Mouse (Mus musculus): ENCODE measurements at regions not wholly inside any gene's neighbourhood (a gene's known extent, or its start where the extent isn't known, plus 50 kb on each side); places are given as distances from the start of the nearest gene placed in this dataset.
A peak's percentile ranks its signal among the peaks of the same experiment; 100 is the strongest.

DNA sequence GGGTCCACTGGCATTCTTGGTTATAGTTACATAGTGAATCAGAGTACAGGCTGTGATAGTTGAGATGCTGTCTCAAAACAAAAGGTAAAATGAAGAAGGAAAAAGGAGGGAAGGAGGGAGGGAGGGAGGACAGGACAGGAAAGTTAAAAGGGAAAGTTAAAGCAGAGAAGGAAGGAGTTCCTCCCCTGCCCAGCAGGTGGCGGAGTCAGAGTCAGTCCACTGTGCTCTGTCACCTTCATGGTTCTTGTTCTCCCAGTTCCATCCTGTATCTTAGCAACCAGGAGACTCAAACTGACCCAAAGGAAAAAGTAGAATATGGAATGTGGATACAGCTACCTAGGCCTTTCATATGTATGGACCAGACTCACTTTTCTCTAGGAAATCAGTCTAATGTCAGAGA, 288.3 kb downstream of the Pdcd6ip start:
- no peak for DNase-seq

DNA sequence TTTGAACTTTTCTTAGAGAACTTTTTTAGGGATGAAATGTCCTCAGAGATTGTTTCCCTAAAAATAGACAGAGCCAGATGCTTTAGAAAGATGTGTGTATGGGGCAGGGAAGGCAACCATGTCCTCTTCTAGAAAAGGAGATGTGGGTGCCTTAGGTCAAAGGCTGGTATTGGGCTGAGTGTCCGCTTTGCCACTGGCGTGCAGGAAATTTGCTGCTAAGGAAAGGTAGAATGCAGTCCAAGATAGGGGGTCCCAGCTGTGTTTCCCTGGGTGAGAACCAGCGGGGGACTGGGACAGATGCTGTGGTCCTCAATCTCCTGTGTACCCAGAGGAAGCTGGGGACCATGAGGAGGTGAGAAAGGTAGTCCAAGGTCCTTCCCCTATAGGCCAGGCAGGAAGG, 291.0 kb downstream of the Pdcd6ip start:
- DNase-seq, result no peak

DNA sequence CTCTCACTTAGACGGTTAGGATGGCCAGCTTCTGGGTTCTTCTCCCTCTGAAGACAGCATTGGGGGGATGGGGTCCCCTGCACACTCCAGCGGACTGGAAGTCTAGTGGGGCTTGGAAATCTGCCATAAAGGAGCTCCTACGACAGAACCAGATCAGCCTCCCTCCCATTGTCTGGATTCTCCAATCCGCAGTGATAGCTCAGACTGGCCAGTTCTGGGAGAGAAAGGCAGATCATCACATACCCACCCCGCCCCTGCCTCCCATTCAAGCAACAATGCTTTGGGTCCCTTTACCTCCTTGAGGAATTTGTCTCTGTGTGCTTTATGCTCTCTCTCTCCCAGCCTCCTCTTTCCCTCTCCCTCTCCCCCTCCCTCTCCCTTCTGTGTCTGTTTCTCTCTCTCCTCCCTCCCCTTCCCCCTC, 292.5 kb downstream of the Pdcd6ip start:
- peak; percentile 60 for DNase-seq

DNA sequence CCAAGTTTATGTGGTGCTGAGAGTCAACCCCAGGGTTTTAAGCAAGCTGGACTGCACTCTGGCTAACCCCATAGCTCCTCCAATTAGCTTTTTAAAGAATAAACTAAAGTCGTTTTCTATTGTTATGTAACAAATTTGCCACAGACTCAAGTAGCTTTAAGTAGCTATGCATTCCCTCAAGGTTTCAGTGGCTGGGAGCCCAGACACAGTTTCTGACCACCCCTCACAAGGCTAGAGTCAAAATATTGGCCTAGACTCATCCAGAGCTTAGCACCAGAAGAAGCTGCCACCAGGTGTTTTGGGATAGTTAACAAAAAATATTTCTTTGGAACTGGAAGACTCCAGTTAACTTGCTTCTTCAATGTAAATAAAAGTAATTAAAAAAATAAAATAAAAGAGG, 293.4 kb downstream of the Pdcd6ip start:
- no peak for DNase-seq

DNA sequence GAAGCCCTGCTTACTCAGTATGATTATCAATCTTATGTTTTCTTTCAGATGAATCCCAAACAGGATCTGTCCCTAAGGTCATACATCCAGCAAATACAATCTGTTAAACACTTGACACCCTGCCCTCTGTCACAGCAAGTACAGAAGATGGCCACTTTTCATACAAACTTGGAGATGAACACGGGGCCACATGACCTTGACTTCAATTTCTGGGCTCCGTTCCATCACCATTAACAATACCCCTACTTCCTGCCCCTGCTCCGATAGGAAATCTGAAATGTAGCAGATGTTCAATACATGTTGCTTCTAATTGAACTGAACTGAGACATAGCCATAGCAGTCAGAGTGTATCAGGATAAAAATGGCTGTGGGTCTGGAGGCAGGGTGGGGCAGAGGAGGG, 294.2 kb downstream of the Pdcd6ip start:
- peak; percentile 9 for DNase-seq

DNA sequence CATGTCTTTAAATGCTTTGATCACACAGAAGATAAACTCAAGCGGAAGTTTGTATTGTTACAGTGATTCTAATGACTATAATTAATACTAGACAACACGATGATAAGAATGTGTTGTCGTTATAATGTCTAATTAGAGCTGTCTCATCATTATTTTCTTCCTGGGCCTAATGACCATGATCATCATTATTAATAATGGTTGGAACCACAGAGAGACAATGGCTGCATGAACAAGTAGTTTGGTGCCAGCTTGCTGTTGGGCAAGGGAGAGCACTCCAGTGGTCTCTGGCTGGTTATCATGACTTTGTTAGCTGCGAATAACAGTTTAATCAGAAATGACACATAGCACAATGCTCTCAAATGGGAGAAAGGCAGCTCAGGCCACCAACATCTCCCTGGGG, 296.4 kb downstream of the Pdcd6ip start:
- DNase-seq, result peak; percentile 97

DNA sequence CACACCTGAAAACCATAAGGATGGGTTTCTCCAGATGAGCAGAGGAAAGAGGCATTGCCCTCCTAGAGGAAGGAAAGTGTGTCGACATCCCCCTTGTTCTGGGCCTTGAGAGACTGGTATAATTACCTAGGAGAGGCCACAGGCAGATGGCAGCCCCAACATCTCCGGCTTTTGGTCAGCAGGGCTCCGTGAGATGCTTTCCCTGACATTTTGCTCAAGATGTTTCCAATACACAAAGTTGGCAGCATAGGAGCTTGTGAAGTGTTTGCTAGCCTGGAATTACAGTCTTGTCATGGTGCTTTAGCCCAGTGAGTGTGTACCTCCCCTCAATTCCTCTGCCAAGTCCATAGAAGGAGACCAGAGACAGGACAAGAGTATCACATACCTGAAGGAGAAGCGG, 299.5 kb downstream of the Pdcd6ip start:
- DNase-seq, result no peak

DNA sequence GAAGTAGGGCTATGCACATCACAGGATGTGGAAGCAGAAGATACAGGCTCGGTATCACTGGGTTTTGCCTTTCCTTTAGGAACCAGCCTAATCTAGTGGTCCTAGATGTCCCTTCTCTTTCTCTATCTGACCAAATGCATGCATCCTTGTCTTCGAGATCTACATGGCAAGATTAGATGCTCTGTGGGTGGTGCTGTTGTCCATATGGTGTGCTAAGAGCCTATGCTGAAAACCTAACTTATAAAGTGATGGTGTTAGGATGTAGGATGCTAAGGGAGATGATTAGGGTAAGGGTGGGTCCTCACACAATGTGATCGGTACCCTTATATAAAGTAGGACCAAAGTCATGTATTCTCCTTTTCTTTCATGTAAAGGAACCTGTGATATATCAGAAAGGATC, 313.7 kb downstream of the Pdcd6ip start:
- DNase-seq, result no peak

DNA sequence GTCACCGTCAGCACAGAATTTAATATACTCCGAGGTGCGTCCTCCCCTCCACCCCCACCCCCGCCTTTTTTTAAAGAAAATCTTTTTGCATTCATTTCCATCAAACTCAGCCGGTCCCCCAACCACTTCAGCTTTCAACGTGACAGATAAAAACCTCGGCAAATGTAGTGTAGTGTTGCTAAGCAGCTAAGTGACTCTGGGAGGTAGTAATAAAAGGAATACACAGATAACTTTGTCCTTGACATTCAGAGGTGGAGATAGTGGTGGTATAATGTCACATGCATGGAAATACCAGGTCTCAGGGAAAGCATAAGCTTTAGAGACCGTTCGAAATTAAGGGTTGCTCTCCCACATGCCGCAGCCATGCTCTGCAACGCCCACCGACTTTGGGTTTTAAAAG, 320.7 kb downstream of the Pdcd6ip start:
- no peak for DNase-seq

DNA sequence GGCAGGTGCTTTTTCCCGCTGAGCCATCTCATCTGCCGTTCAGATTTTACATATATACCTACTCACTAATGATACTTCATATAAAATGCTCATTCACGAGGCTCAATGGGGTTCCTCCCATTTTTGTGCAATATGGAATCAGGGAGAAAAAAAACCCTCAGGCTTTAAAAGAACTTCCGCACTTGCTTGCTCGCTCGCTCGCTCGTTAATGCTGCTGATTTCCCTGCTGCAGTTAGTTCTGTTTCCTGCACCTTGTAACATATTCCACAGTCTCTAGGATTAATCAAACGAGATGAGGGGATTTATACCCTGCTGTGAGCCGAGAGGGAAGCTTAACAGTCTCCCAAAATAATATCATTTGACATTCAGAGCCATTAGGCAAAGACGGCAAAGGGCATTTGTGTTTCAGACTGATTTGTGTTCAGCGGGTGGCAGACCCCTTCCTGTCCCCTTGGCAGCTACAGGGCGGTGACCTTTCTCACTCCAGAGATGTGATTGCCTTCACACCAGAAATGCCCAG, 326.4 kb downstream of the Pdcd6ip start:
- DNase-seq, result peak; percentile 40

DNA sequence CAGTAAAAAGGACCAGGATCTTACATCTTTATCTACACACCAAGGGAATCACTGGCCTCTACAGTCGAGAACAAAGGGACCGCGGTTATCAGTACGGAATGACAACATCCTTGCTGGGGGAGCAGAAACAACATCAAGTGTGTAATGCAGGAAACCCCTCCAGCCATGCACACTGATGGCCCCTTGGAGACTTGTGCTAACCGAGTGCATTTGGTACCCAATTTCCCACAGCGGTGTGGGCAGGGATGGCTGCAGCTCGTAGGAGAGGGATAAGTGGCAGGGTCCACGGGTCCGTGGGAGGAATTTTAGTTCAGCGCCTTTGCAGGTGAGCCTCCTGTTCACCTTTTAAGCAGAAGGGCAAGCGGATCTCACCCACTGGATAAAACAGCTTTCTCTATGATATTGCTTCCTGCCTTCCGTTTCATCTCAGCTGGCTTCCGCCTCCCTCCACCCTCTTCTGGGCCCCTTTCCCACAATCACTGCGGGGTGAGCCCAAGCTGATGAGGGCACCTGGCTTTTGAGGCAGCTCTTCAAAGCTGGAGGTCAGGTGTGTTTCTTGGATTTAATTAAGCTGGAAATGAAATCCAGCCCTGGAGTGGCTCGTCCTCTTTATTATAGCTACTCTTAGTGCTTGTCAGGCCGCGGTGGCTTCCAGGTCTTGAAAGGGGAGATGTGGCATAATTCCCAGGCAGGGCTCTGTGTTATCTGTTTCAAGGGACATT, 327.5 kb downstream of the Pdcd6ip start:
- DNase-seq, result peak; percentile 19

DNA sequence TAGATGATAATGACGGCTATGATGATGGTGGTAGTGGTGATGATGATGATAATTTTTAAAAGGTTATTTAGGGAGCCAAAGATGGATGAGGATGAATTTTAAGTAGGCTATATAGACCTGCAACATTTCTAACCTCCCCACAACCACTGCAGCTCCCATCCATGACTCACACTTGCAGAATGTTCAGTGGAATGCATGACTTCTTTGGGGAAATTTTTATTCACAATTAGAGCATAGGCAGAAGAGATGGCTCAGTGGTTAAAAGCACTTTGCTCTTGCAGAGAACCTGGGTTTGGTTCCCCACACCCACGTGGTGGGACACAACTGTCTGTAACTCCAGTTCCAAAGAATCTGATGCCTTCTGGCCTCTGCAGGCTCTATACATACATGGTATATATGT, 329.5 kb downstream of the Pdcd6ip start:
- DNase-seq, result no peak

DNA sequence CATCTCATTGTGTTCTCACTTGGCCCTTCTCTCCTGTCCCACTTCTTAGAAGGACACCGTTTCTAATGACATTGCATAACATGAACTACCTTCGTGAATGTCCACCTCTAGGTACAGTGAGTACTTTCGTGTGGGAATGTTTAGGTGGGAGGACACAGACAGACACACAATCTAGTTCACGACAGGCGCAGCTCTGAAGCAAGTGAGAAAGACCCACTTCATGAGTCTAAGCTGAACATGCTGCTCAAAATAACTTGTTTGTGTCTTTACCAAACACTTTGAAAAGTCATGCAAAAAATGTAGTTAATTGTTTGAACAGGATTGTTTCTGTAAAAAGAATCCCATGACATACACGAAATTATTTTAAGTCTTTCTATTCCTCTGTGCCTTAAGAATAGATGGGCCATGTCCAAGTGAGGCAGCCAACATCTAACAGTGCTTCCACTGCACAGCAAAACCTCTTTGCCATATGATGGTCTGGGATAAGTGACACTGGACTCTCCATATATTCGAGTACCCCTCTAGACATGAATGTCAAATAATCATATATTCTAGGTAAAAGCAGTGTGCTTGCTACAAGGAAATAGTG, 336.2 kb downstream of the Pdcd6ip start:
- DNase-seq, result no peak

DNA sequence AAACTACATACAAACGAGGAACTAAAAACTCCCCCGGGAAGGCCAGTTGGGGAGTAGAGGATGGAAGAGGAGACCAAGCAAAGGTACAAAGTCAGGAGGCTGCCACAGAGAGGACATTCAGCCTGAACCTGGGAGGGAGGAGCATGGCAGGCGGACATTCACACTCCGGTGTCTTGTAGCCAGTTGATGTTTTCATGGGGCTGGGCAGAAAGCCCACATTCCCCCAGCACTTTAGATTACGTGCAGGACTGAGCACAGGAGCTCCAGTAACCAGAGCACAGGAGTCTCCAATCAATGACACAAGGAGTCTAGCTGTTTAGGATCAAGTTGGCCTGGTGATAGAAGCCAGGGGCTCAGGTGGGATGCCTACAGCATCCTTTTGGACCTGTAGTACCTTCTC, 360.1 kb downstream of the Pdcd6ip start:
- no peak for DNase-seq

DNA sequence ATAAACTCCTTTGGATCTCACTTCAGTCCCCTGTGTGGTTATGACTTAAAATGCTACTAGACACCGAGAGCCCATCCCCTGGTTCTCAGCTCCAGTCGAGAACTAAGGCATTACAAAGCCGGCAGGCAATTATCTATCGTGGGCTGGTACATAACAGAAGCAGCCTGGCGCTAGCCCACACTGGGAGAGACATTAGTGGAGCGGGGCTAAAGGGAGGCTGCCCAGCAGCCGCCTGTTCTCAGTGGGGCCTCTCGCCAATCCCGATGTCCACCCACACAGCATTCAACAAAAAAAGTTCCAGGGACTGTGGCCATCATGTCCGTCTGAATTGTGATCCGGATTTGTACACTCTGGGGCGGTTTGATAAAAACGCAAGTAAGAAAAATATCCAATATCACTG, 361.5 kb downstream of the Pdcd6ip start:
- peak; percentile 22 for DNase-seq

DNA sequence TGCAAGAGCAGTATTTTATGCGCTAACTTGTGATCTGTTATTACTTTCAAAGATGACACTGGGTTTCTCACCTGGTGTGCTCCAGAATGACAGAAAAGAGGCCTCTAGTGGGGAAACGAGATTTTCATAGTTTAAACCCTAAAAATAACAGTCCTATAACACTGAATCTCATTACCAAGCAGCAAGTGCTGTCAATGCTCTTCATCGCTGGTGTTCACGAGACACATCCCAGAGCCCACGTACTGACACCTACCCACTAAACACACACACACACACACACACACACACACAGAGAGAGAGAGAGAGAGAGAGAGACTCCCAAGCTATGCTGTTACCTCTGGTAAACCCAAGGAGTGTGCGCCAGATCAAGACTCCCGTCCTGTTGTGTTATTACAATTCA, 365.9 kb downstream of the Pdcd6ip start:
- DNase-seq, result no peak

DNA sequence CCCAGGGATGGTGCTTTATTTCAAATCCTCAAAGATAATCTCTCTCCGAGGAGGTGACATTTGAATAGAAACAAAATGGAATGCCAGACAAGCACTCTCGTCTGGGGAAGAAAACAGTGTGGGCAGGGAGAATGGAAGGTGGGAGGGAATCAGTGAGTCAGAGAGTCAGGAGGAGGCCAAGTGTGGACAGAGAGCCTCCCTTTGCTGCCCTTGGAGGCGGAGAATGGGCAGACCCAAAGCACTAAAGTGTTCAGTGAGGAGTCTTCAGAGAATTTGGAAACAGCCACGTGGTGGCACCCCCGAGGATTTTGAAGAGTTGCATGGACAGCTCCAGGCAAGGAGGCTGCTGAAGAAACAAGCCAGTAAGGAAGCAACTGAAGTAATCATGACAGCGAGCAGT, 367.2 kb downstream of the Pdcd6ip start:
- no peak for DNase-seq

DNA sequence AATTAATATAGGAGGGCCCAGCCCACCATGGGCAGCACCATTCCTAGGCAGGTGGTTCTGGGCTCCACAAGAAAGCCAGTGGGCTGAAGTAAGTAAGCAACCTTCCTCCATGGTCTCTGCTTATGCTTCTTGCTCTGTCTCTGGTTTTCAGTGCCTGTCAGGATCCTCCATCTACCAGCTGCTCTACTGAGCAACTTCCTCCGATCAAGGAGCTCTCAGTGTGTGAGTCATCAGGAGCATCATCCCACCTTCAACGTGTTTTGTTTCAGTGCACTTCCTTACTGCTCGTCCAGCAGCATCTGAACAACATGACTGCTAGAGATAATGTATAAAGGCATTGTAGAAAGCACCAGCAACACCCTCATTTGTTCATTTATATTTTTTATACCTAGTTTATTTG, 368.0 kb downstream of the Pdcd6ip start:
- DNase-seq, result no peak

DNA sequence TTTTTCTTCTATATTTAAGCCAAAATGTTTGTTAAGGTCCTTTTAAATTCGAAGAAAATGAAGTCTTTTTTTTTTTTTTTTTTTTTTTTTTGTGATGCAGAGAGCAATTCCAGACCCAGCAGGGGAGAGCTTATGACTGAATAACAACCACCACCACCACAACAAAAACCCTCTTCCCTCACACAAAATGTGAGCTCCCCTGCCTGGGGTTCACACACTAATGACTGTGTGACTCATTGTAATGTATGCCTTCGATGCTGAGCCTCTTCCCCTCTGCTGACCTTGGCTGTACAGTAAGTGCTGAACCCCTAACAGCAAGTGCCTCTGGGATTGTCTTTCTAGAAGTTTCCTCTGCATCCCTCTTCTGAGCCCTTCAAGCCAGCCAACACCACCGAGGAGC, 383.6 kb downstream of the Pdcd6ip start:
- DNase-seq, result no peak

DNA sequence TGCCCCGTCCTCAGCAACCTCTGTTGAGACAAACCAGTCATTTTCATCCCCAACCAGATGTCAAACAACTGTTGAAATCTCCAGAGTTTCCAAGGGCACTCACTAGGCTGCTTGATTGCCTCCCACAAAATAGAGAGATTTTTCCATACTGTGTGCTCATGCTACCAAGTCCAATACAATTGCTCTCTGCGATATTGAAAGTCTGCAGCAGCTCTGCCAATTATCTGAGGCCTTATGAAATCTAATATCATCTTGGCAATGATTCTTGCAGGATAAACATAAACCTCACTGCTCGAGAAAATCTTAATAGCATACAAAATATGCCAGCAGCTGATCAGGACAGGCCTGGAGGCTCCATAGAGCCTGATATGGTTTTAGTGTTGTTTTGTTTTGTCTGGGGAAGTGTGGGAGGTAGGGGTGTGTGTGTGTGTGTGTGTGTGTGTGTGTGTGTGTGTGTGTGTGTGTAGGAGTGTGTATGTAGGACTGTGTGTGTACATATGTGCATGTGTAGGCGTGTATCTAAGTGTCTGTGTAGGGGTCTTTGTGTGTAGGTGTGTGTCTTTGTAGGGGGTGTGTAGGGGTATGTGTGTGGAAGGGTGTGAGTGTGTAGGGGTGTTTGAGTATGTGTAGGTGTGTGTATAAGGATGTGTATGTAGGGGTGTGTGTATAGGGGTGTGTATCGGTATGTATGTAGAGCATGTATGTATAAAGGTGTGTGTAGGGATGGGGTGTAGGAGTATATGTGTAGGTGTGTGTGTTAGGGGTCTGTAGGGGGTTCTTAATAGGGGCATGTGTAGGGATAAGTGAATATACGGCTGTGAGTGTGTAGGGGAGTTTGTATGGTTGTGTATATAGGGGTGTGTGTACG, 398.1 kb downstream of the Pdcd6ip start:
- DNase-seq, result no peak

DNA sequence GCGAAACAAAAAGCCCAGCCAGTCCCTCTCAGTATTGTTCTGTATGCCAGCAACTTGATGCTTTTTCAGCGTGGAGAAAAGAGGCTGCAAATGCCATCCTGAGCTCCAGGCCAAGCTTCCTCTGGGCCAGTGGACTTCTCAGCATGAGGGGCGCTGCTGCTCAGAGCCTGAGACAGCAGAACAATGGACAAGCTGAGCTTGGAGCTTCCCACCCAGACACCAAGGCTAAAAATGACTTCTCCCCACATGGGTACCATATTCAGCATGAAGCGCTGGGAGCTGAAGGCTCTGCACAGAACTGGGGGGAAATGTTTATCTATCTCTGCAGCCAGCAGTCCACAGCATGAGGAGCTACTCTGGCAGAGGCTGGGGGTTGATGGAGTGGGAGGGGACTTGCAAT, 402.3 kb downstream of the Pdcd6ip start:
- DNase-seq, result no peak

DNA sequence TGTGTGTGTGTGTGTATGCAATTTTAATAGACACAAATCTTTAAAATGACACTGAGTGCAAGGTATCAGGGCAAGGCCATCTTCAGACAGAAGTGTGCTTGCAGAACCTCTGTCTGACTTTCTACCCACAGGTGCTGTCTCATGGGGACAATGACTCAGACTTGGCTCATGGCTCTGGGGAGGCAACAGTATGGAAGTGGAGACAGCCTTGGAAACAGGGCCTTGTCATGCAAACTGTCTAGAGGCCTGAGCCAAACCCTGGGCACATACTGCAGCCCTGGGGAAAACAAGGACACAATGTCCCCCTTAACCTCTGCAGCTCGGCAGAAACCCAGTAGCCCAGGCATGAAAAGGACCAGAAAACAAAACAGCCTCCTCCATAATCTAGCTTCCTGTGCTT, 405.6 kb downstream of the Pdcd6ip start:
- no peak for DNase-seq

DNA sequence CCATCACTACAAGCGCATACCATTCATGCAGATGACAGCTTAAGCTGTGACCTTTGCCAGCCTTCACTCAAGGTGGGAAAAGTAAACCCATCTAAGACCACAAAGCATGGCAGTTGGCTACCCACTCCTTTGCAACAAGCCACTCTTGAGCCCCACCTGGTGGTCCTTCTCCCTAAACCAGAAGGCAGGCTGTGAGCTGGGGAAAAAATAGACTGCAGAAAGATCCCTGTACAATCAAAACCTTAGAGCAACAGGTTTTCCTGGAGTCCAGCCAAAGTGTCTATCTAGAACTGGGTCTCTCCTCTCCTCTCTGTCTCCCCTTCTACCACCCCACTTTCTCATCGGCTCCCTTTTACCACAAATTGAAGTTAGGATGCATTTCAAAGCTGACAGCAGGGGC, 407.2 kb downstream of the Pdcd6ip start:
- peak; percentile 57 for DNase-seq

DNA sequence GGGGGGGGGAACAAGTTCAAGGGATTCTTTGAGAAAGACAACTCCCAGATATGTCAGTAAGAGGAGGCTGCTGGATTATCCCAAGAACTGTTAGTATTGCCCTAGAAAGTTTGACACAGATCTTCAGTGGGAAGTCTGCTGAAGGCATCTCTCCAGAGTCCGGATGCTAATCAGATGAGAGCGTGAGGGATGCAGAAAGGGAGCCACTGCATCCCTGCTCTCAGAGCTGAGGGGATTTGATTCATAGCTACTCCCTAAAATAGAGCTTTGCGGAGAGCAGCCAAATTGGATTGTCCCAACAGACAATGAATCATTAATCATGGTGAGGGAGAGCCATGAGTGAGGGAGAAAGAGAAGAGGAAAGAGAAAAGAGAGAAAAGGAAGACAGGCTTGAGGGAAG, 408.2 kb downstream of the Pdcd6ip start:
- peak; percentile 9 for DNase-seq
